Mouse (Mus musculus) stomach, embryonic 16.5 days (tissue): ENCODE data around the gene Prkca. TPM values are rescaled to one million over a fixed set of nuclear protein-coding genes. Genes with fewer than 3 reads are reported as not detected.

Experiments
- ATAC-seq: fragments of 200-750 bp; cut with Nextera tagmentation; 2 replicates; pipeline ENCODE4 v1.8.0; 2017; ENCODE audit warnings: moderate number of reproducible peaks, moderate TSS enrichment; ENCODE audit not compliant: insufficient read depth, low FRiP score
- H3K27ac ChIP-seq: fragments of 300-500 bp; sonication (generic); 2 replicates; pipeline ENCODE4 v1.5.1; 2014; ENCODE audit warnings: low read length
- H3K27me3 ChIP-seq: fragments of 300-500 bp; sonication (generic); 2 replicates; pipeline ENCODE4 v1.6.1; 2014; ENCODE audit warnings: low read length, control low read depth, mixed read lengths; ENCODE audit not compliant: control insufficient read depth, insufficient read depth
- H3K36me3 ChIP-seq: fragments of 300-500 bp; sonication (generic); 2 replicates; pipeline ENCODE4 v1.6.1; 2014; ENCODE audit warnings: low read length; ENCODE audit not compliant: control insufficient read depth, insufficient read depth
- H3K4me1 ChIP-seq: fragments of 300-500 bp; sonication (generic); 2 replicates; pipeline ENCODE4 v1.6.1; 2014; ENCODE audit warnings: low read length, control low read depth, mixed read lengths; ENCODE audit not compliant: control insufficient read depth, insufficient read depth
- H3K4me2 ChIP-seq: fragments of 300-500 bp; sonication (generic); 2 replicates; pipeline ENCODE4 v1.6.1; 2014; ENCODE audit warnings: low read depth, low read length, mixed read lengths
- H3K4me3 ChIP-seq: fragments of 300-500 bp; sonication (generic); replicated peaks from 2 replicates; pipeline ENCODE4 v1.5.1; 2014; ENCODE audit warnings: mild to moderate bottlenecking, low read length
- H3K9ac ChIP-seq: fragments of 300-500 bp; sonication (generic); 2 replicates; pipeline ENCODE4 v1.6.1; 2014; ENCODE audit warnings: low read length
- H3K9me3 ChIP-seq: fragments of 300-500 bp; sonication (generic); replicated peaks from 2 replicates; pipeline ENCODE4 v1.6.1; 2016; ENCODE audit warnings: low read length, control low read depth; ENCODE audit not compliant: control insufficient read depth
- WGBS: fragments of 180-500 bp; shearing (Covaris S2); extraction: QIAGEN DNeasy Blood & Tissue Kit; methylation state at CpG from one replicate; pipeline ENCODE4 v1.1.7; 2014; 5-methylcytosine and 5-hydroxymethylcytosine counted together
- polyA plus RNA-seq: library from polyadenylated mRNA; unstranded; fragments of >200 nt; fragmentation: Nextera tagmentation; extraction: Ambion mirVana; gene quantifications from 2 replicates; pipeline ENCODE4 v1.2.1, GENCODE M21; 2015

Prkca gene
- polyA plus RNA-seq, 1 experiment from 2014 or later: 6.5 TPM

GRCm38 (mm10) chr11:108053746-108054145 lies 290.0 kb downstream of the Prkca start:
- no peaks in the 10 kb centered on the region for H3K27me3 ChIP-seq
- H3K27ac ChIP-seq: no peak overlapping the region
- no peaks in the 10 kb centered on the region for H3K9me3 ChIP-seq
- 83% methylated on average over 10 of the region's 10 CpGs for WGBS
- no peak overlapping the region for H3K4me2 ChIP-seq
- no peak overlapping the region for H3K4me3 ChIP-seq
- H3K4me1 ChIP-seq: no peaks in the 10 kb centered on the region
- ATAC-seq: no peak
- no peak overlapping the region for H3K9ac ChIP-seq
- H3K36me3 ChIP-seq: no peaks in the 10 kb centered on the region

DNA sequence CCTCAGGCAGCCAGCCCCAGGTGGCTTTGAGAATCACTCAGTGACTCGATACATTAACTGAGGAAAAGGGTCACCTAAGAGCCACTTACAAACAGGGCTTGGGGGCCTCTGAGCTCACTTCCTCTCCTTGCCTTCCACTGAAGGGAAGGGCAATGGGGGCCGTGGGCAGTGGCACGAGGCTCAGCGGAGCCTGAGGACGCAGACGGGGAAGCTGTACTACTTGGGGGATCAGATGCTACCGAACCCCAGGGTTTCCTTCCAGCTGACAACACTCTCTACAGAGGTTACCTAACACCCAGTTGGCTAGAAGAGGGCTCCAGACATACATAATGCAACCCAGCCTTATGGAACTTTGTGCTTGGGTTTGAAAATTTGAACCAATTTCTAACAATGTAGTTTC lies 302.1 kb downstream of the Prkca start:
- no peaks in the 10 kb centered on the region for H3K27me3 ChIP-seq
- H3K9ac ChIP-seq: no peak overlapping the region
- H3K27ac ChIP-seq: no peak overlapping the region
- H3K9me3 ChIP-seq: no peaks in the 10 kb centered on the region
- H3K4me1 ChIP-seq: no peaks in the 10 kb centered on the region
- H3K36me3 ChIP-seq: no peaks in the 10 kb centered on the region
- no peak overlapping the region for H3K4me2 ChIP-seq
- WGBS: 72% methylated on average over 7 of the region's 7 CpGs
- no peak overlapping the region for H3K4me3 ChIP-seq
- no peak for ATAC-seq

- ATAC-seq: no peak
- H3K4me2 ChIP-seq: no peak overlapping the region
- H3K27me3 ChIP-seq: no peaks in the 10 kb centered on the region
- H3K27ac ChIP-seq: no peak overlapping the region
- 65% methylated on average over 2 of the region's 2 CpGs for WGBS
- H3K9me3 ChIP-seq: no peaks in the 10 kb centered on the region
- H3K4me3 ChIP-seq: no peak overlapping the region
- no peaks in the 10 kb centered on the region for H3K36me3 ChIP-seq
- no peaks in the 10 kb centered on the region for H3K4me1 ChIP-seq
- no peak overlapping the region for H3K9ac ChIP-seq
Observed at GRCm38 (mm10) chr11:108040823-108041222, 302.9 kb downstream of the Prkca start.

- WGBS: 90% methylated on average over 17 of the region's 17 CpGs
Observed at GRCm38 (mm10) chr11:108039761-108040160, 304.0 kb downstream of the Prkca start.

DNA sequence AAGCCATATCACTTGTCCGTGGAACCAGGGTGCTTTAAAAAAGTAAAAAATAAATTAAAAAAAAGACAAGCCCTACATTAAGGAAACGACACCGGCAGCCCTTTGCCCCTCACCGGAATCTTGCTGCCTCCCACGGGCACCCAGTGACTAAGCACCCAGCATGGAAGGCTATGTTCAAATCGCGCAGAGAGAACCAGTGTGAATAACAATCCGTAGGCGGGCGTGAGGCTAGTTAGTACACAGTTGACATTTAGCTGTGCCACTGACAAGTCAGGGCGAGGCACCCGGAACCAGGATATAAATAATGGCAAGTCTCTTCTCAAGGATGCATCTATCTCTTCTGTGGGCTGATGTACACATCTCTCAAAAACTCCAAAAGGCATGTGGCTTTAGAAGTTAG lies 304.7 kb downstream of the Prkca start:
- Histone ChIP-seq H3K4me1 (no peaks in the 10 kb centered on the region), H3K4me2 (no peak overlapping the region), H3K27me3 (no peaks in the 10 kb centered on the region), H3K9ac (no peak overlapping the region), H3K27ac (no peak overlapping the region), H3K9me3 (no peaks in the 10 kb centered on the region), H3K36me3 (no peaks in the 10 kb centered on the region), H3K4me3 (no peak overlapping the region)
- 80% methylated on average over 12 of the region's 12 CpGs for WGBS
- no peak for ATAC-seq

More at GRCm38 (mm10) chr11:108039761-108040160, 304.0 kb downstream of the Prkca start:
- no peak overlapping the region for H3K27ac ChIP-seq
- no peaks in the 10 kb centered on the region for H3K4me1 ChIP-seq
- H3K4me3 ChIP-seq: no peak overlapping the region
- H3K9ac ChIP-seq: no peak overlapping the region
- H3K36me3 ChIP-seq: no peaks in the 10 kb centered on the region
- no peak overlapping the region for H3K4me2 ChIP-seq
- ATAC-seq: no peak
- no peaks in the 10 kb centered on the region for H3K27me3 ChIP-seq
- H3K9me3 ChIP-seq: no peaks in the 10 kb centered on the region

- no peaks in the 10 kb centered on the region for H3K36me3 ChIP-seq
- ATAC-seq: no peak
- WGBS: 89% methylated on average over 10 of the region's 10 CpGs
- no peaks in the 10 kb centered on the region for H3K27me3 ChIP-seq
- H3K27ac ChIP-seq: no peak overlapping the region
- no peaks in the 10 kb centered on the region for H3K9me3 ChIP-seq
- no peak overlapping the region for H3K4me2 ChIP-seq
- no peak overlapping the region for H3K4me3 ChIP-seq
- no peaks in the 10 kb centered on the region for H3K4me1 ChIP-seq
- H3K9ac ChIP-seq: no peak overlapping the region
Observed at GRCm38 (mm10) chr11:108036339-108036738, 307.4 kb downstream of the Prkca start.

GRCm38 (mm10) chr11:108035761-108036160 lies 308.0 kb downstream of the Prkca start:
- Histone ChIP-seq H3K9me3 (no peaks in the 10 kb centered on the region), H3K36me3 (no peaks in the 10 kb centered on the region), H3K4me1 (no peaks in the 10 kb centered on the region), H3K27ac (no peak overlapping the region), H3K4me3 (no peak overlapping the region), H3K4me2 (no peak overlapping the region), H3K9ac (no peak overlapping the region), H3K27me3 (no peaks in the 10 kb centered on the region)
- WGBS: 83% methylated on average over 5 of the region's 5 CpGs
- ATAC-seq: no peak

DNA sequence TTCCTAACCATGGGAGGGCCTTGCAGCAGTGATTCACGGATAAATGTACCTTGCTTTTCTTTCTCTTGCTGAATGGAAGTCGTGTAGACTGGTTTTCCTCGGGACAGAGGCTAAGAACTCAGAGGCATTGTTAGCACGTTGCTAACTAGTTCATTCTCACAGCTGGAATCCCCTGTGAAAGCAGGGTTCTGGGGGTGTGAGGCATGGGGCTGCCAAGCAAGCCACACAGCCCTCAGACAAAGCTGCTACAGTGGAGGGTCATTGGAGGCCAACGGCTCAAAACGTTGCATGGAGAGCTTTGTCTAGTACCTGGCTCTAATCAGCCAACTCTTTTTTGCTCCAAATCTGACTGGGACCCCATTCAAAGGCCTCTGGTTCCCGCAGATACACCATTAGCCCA lies 309.4 kb downstream of the Prkca start:
- H3K4me1 ChIP-seq: no peaks in the 10 kb centered on the region
- H3K9ac ChIP-seq: no peak overlapping the region
- H3K4me2 ChIP-seq: no peak overlapping the region
- WGBS: 54% methylated on average over 7 of the region's 7 CpGs
- no peaks in the 10 kb centered on the region for H3K9me3 ChIP-seq
- no peak overlapping the region for H3K27ac ChIP-seq
- H3K4me3 ChIP-seq: no peak overlapping the region
- ATAC-seq: no peak
- no peaks in the 10 kb centered on the region for H3K36me3 ChIP-seq
- no peaks in the 10 kb centered on the region for H3K27me3 ChIP-seq

GRCm38 (mm10) chr11:108032568-108032967 lies 311.2 kb downstream of the Prkca start:
- Histone ChIP-seq H3K4me2 (no peak overlapping the region), H3K4me1 (no peaks in the 10 kb centered on the region), H3K9me3 (no peaks in the 10 kb centered on the region), H3K4me3 (no peak overlapping the region), H3K27ac (no peak overlapping the region), H3K27me3 (no peaks in the 10 kb centered on the region), H3K9ac (no peak overlapping the region), H3K36me3 (no peaks in the 10 kb centered on the region)
- no peak for ATAC-seq
- WGBS: 61% methylated on average over 10 of the region's 10 CpGs
